Mouse (Mus musculus) liver, embryonic 13.5 days (tissue): ENCODE results near the gene Med1. TPM values are rescaled to one million over a fixed set of nuclear protein-coding genes. Genes with fewer than 3 reads are reported as not detected.
"Not testable (repeated sequence)": the region's sequence is repeated elsewhere in the genome, so short reads cannot be mapped to it uniquely, and the experiment has no call there.

Source experiments
- ATAC-seq: fragments of 200-750 bp; cut with Nextera tagmentation; 2 replicates; pipeline ENCODE4 v1.8.0; 2017; ENCODE audit warnings: low read depth, mild to moderate bottlenecking, moderate number of reproducible peaks, moderate library complexity
- DNase-seq: peaks from one replicate; pipeline ENCODE4 v3.0.0; 2022
- H3K27ac ChIP-seq: fragments of 300-500 bp; sonication (generic); 2 replicates; pipeline ENCODE4 v1.5.1; 2015; ENCODE audit warnings: moderate library complexity, mild to moderate bottlenecking, inconsistent platforms
- H3K27me3 ChIP-seq: fragments of 300-500 bp; sonication (generic); 2 replicates; pipeline ENCODE4 v1.6.1; 2015; ENCODE audit warnings: mild to moderate bottlenecking, inconsistent platforms
- H3K36me3 ChIP-seq: fragments of 300-500 bp; sonication (generic); 2 replicates; pipeline ENCODE4 v1.6.1; 2015; ENCODE audit warnings: mild to moderate bottlenecking, inconsistent platforms
- H3K4me1 ChIP-seq: fragments of 300-500 bp; sonication (generic); replicated peaks from 2 replicates; pipeline ENCODE4 v1.6.1; 2015; ENCODE audit warnings: inconsistent platforms
- H3K4me2 ChIP-seq: fragments of 300-500 bp; sonication (generic); 2 replicates; pipeline ENCODE4 v1.6.1; 2015; ENCODE audit warnings: inconsistent platforms, mild to moderate bottlenecking, moderate library complexity
- H3K4me3 ChIP-seq: fragments of 300-500 bp; sonication (generic); replicated peaks from 2 replicates; pipeline ENCODE4 v1.5.1; 2015; ENCODE audit warnings: mild to moderate bottlenecking, inconsistent platforms
- H3K9ac ChIP-seq: fragments of 300-500 bp; sonication (generic); 2 replicates; pipeline ENCODE4 v1.6.1; 2015; ENCODE audit warnings: mild to moderate bottlenecking, inconsistent platforms
- H3K9me3 ChIP-seq: fragments of 300-500 bp; sonication (generic); replicated peaks from 2 replicates; pipeline ENCODE4 v1.6.1; 2016; ENCODE audit warnings: inconsistent platforms
- WGBS: fragments of 180-500 bp; shearing (Covaris S2); methylation state at CpG from one replicate; pipeline ENCODE4 v1.1.7; 2015; ENCODE audit not compliant: insufficient replicate concordance; 5-methylcytosine and 5-hydroxymethylcytosine counted together
- polyA plus RNA-seq: library from polyadenylated mRNA; unstranded; fragments of >200 nt; fragmentation: Nextera tagmentation; extraction: Ambion mirVana; gene quantifications from 2 replicates; pipeline ENCODE4 v1.2.1, GENCODE M21; 2015

The Med1 gene
- 30.1 and 38.9 TPM in 2 replicates for polyA plus RNA-seq

GRCm38 (mm10) chr11:98192901-98193805 lies at the start of gene Med1:
TSS of gene Med1 (minus strand) at chr11:98193293.
- peaks cover 24% of the 10 kb centered on the region for H3K4me1 ChIP-seq
- H3K36me3 ChIP-seq, result peaks cover 26% of the 10 kb centered on the region
- WGBS, result under 1% methylated on average over 53 of the region's 53 CpGs
- DNase-seq (peak; percentile 92), ATAC-seq (peak; percentile 97)
- no peaks in the 10 kb centered on the region for H3K9me3 ChIP-seq
- H3K4me2 ChIP-seq, result peak within 1 kb of the TSS; percentile 80
- peak within 1 kb of the TSS; percentile 86 for H3K27ac ChIP-seq
- peak within 1 kb of the TSS; percentile 82 for H3K9ac ChIP-seq
- H3K27me3 ChIP-seq, result no peaks in the 10 kb centered on the region
- H3K4me3 ChIP-seq, result peak within 1 kb of the TSS; percentile 73

- H3K9me3 ChIP-seq, result no peaks in the 10 kb centered on the region
- no peak overlapping the region for H3K27ac ChIP-seq
- H3K4me3 ChIP-seq, result no peak overlapping the region
- DNase-seq, result no peak
- H3K4me2 ChIP-seq, result no peak overlapping the region
- ATAC-seq, result no peak
- H3K36me3 ChIP-seq, result peaks cover 79% of the 10 kb centered on the region
- H3K4me1 ChIP-seq, result peaks cover 9% of the 10 kb centered on the region
- no peak overlapping the region for H3K9ac ChIP-seq
- WGBS, result 83% methylated on average over 3 of the region's 3 CpGs
- no peaks in the 10 kb centered on the region for H3K27me3 ChIP-seq
Observed at GRCm38 (mm10) chr11:98238995-98239394, 45.9 kb upstream of the Med1 start.

GRCm38 (mm10) chr11:98238416-98238815 lies 45.3 kb upstream of the Med1 start:
- DNase-seq (no peak), ATAC-seq (no peak)
- 72% methylated on average over 3 of the region's 3 CpGs for WGBS
- Histone ChIP-seq H3K27ac (no peak overlapping the region), H3K9me3 (no peaks in the 10 kb centered on the region), H3K4me3 (no peak overlapping the region), H3K4me1 (peaks cover 3% of the 10 kb centered on the region), H3K36me3 (peaks cover 77% of the 10 kb centered on the region), H3K9ac (no peak overlapping the region), H3K27me3 (no peaks in the 10 kb centered on the region), H3K4me2 (no peak overlapping the region)

- Histone ChIP-seq H3K36me3 (peaks cover 77% of the 10 kb centered on the region), H3K4me3 (no peak overlapping the region)
Observed at GRCm38 (mm10) chr11:98226349-98226748, 33.3 kb upstream of the Med1 start.

GRCm38 (mm10) chr11:98213311-98213710 lies 20.2 kb upstream of the Med1 start:
- no peak overlapping the region for H3K4me3 ChIP-seq
- H3K27me3 ChIP-seq, result no peaks in the 10 kb centered on the region
- DNase-seq (peak; percentile 25), ATAC-seq (peak; percentile 84)
- H3K27ac ChIP-seq, result peak overlapping the region; percentile 72
- H3K4me2 ChIP-seq, result peak overlapping the region; percentile 49
- peaks cover 33% of the 10 kb centered on the region for H3K4me1 ChIP-seq
- 24% methylated on average over 1 of the region's 1 CpGs for WGBS
- peak overlapping the region; percentile 56 for H3K9ac ChIP-seq
- no peaks in the 10 kb centered on the region for H3K9me3 ChIP-seq
- H3K36me3 ChIP-seq, result peaks cover 79% of the 10 kb centered on the region

More at GRCm38 (mm10) chr11:98226349-98226748, 33.3 kb upstream of the Med1 start:
- Histone ChIP-seq H3K9me3 (no peaks in the 10 kb centered on the region), H3K27ac (no peak overlapping the region), H3K4me1 (peaks cover 5% of the 10 kb centered on the region), H3K4me2 (no peak overlapping the region), H3K27me3 (no peaks in the 10 kb centered on the region), H3K9ac (no peak overlapping the region)
- WGBS, result 83% methylated on average over 1 of the region's 1 CpGs
- ATAC-seq (no peak), DNase-seq (no peak)

- ATAC-seq, H3K27ac ChIP-seq, H3K9me3 ChIP-seq, H3K27me3 ChIP-seq, H3K4me2 ChIP-seq, DNase-seq, H3K4me3 ChIP-seq, H3K9ac ChIP-seq: not testable (repeated sequence)
- H3K4me1 ChIP-seq, result peaks cover 51% of the 10 kb centered on the region
- WGBS, result 62% methylated on average over 5 of the region's 5 CpGs
- peaks cover 67% of the 10 kb centered on the region for H3K36me3 ChIP-seq
Observed at GRCm38 (mm10) chr11:98209661-98210060, 16.6 kb upstream of the Med1 start.

- not testable (repeated sequence) for H3K27me3 ChIP-seq, DNase-seq, ATAC-seq, H3K9me3 ChIP-seq
- H3K27ac ChIP-seq, result peak overlapping the region; percentile 50; the same call in 1 of the 2 replicates
- H3K4me1 ChIP-seq, result peaks cover 32% of the 10 kb centered on the region
- peak overlapping the region; percentile 50 for H3K4me3 ChIP-seq
- peak overlapping the region; percentile 63 for H3K4me2 ChIP-seq
- 62% methylated on average over 3 of the region's 3 CpGs for WGBS
- peaks cover 42% of the 10 kb centered on the region for H3K36me3 ChIP-seq
- peak overlapping the region; percentile 58 for H3K9ac ChIP-seq
Observed at GRCm38 (mm10) chr11:98206281-98206680, 13.2 kb upstream of the Med1 start.

GRCm38 (mm10) chr11:98205463-98205862 lies 12.4 kb upstream of the Med1 start:
- DNase-seq (no peak), ATAC-seq (no peak)
- Histone ChIP-seq H3K9me3 (no peaks in the 10 kb centered on the region), H3K4me3 (peak overlapping the region; percentile 50), H3K9ac (peak overlapping the region; percentile 58; the same call in 1 of the 2 replicates), H3K27ac (no peak overlapping the region), H3K4me2 (peak overlapping the region; percentile 63), H3K36me3 (peaks cover 35% of the 10 kb centered on the region), H3K4me1 (peaks cover 33% of the 10 kb centered on the region), H3K27me3 (no peaks in the 10 kb centered on the region)

GRCm38 (mm10) chr11:98203931-98204421 lies 10.9 kb upstream of the Med1 start:
- Histone ChIP-seq H3K9me3 (no peaks in the 10 kb centered on the region), H3K27ac (peak overlapping the region; percentile 100), H3K4me2 (peak overlapping the region; percentile 70), H3K27me3 (no peaks in the 10 kb centered on the region), H3K9ac (peak overlapping the region; percentile 100), H3K4me1 (peaks cover 33% of the 10 kb centered on the region), H3K4me3 (peak overlapping the region; percentile 98), H3K36me3 (peaks cover 22% of the 10 kb centered on the region)
- under 1% methylated on average over 16 of the region's 16 CpGs for WGBS
- peak; percentile 46 for DNase-seq
- peak; percentile 22 for ATAC-seq

GRCm38 (mm10) chr11:98203351-98203911 lies 10.3 kb upstream of the Med1 start:
- ATAC-seq, result peak; percentile 30; the same call in 1 of the 2 replicates
- H3K4me1 ChIP-seq, result peaks cover 33% of the 10 kb centered on the region
- peaks cover 17% of the 10 kb centered on the region for H3K36me3 ChIP-seq
- peak overlapping the region; percentile 100 for H3K9ac ChIP-seq
- peak overlapping the region; percentile 100 for H3K27ac ChIP-seq
- H3K4me3 ChIP-seq, result peak overlapping the region; percentile 98
- DNase-seq, result peak; percentile 55
- no peaks in the 10 kb centered on the region for H3K27me3 ChIP-seq
- H3K9me3 ChIP-seq, result no peaks in the 10 kb centered on the region
- under 1% methylated on average over 37 of the region's 37 CpGs for WGBS
- H3K4me2 ChIP-seq, result peak overlapping the region; percentile 70

- DNase-seq (peak; percentile 90), ATAC-seq (peak; percentile 89)
- Histone ChIP-seq H3K4me1 (peaks cover 28% of the 10 kb centered on the region), H3K27ac (peak within 1 kb of the TSS; percentile 100), H3K9ac (peak within 1 kb of the TSS; percentile 100), H3K36me3 (peaks cover 10% of the 10 kb centered on the region), H3K9me3 (no peaks in the 10 kb centered on the region), H3K27me3 (no peaks in the 10 kb centered on the region), H3K4me2 (peak within 1 kb of the TSS; percentile 70), H3K4me3 (peak within 1 kb of the TSS; percentile 98)
- WGBS, result 0% methylated on average over 55 of the region's 63 CpGs
Observed at GRCm38 (mm10) chr11:98202641-98203350, 9.7 kb upstream of the Med1 start, which contains the start of gene Cdk12. TSS of gene Cdk12 (plus strand) at chr11:98203059.
